Mouse (Mus musculus) intestine, postnatal 0 days (tissue): ENCODE data around the gene Tubgcp2. TPM values are rescaled to one million over a fixed set of nuclear protein-coding genes. Genes with fewer than 3 reads are reported as not detected.

ENCODE experiments used
- ATAC-seq: fragments of 200-750 bp; cut with Nextera tagmentation; 2 replicates; pipeline ENCODE4 v1.8.0; 2017; ENCODE audit warnings: mild to moderate bottlenecking, moderate TSS enrichment, moderate library complexity
- H3K27ac ChIP-seq: fragments of 300-500 bp; sonication (generic); 2 replicates; pipeline ENCODE4 v1.5.1; 2014; ENCODE audit warnings: mild to moderate bottlenecking, low read depth, low read length, moderate library complexity
- H3K27me3 ChIP-seq: fragments of 300-500 bp; sonication (generic); replicated peaks from 2 replicates; pipeline ENCODE4 v1.6.1; 2014; ENCODE audit warnings: low read length, mixed read lengths; ENCODE audit not compliant: control insufficient read depth, insufficient read depth
- H3K36me3 ChIP-seq: fragments of 300-500 bp; sonication (generic); 2 replicates; pipeline ENCODE4 v1.6.1; 2014; ENCODE audit warnings: mild to moderate bottlenecking, moderate library complexity; ENCODE audit not compliant: control insufficient read depth, insufficient read depth
- H3K4me1 ChIP-seq: fragments of 300-500 bp; sonication (generic); replicated peaks from 2 replicates; pipeline ENCODE4 v1.6.1; 2014; ENCODE audit warnings: antibody characterized with exemption, low read length, mixed read lengths; ENCODE audit not compliant: control insufficient read depth, insufficient read depth
- H3K4me2 ChIP-seq: fragments of 300-500 bp; sonication (generic); replicated peaks from 2 replicates; pipeline ENCODE4 v1.6.1; 2014; ENCODE audit warnings: low read depth, mild to moderate bottlenecking, moderate library complexity
- H3K4me3 ChIP-seq: fragments of 300-500 bp; sonication (generic); 2 replicates; pipeline ENCODE4 v1.5.1; 2014; ENCODE audit warnings: low read depth, low read length
- H3K9ac ChIP-seq: fragments of 300-500 bp; sonication (generic); 2 replicates; pipeline ENCODE4 v1.6.1; 2014; ENCODE audit warnings: mild to moderate bottlenecking, low read depth, low read length
- H3K9me3 ChIP-seq: fragments of 300-500 bp; sonication (generic); 2 replicates; pipeline ENCODE4 v1.6.1; 2016; ENCODE audit warnings: mixed run types; ENCODE audit not compliant: control insufficient read depth
- CTCF ChIP-seq: sonication (generic); IDR thresholded peaks from 2 replicates; pipeline ENCODE4 v1.5.1; 2016; ENCODE audit warnings: low read depth, mild to moderate bottlenecking, control low read depth, antibody characterized with exemption, moderate library complexity
- WGBS: fragments of 180-500 bp; shearing (Covaris S2); extraction: QIAGEN DNeasy Blood & Tissue Kit; methylation state at CpG from one replicate; pipeline ENCODE4 v1.1.7; 2014; 5-methylcytosine and 5-hydroxymethylcytosine counted together
- polyA plus RNA-seq: library from polyadenylated mRNA; unstranded; fragments of >200 nt; fragmentation: Nextera tagmentation; extraction: Ambion mirVana; gene quantifications from 2 replicates; pipeline ENCODE4 v1.2.1, GENCODE M21; 2015

Tubgcp2 gene
- polyA plus RNA-seq, 1 experiment from 2014 or later: 13.0 TPM

- no peaks in the 10 kb centered on the region for H3K36me3 ChIP-seq
- no peak overlapping the region for H3K9ac ChIP-seq
- no peaks in the 10 kb centered on the region for H3K4me1 ChIP-seq
- H3K9me3 ChIP-seq: no peaks in the 10 kb centered on the region
- no peak for ATAC-seq
- no peak overlapping the region for H3K4me2 ChIP-seq
- WGBS: 56% methylated on average over 6 of the region's 6 CpGs
- no peak overlapping the region for H3K27ac ChIP-seq
- no peak overlapping the region for H3K4me3 ChIP-seq
- no peak for TF ChIP-seq CTCF
- H3K27me3 ChIP-seq: peaks cover 36% of the 10 kb centered on the region
Observed at GRCm38 (mm10) chr7:140077698-140078097, 41.2 kb upstream of the Tubgcp2 start.

- Histone ChIP-seq H3K4me1 (no peaks in the 10 kb centered on the region), H3K27me3 (0 out of 2 replicates have a peak, but pooled peaks cover 3% of the 10 kb centered on the region), H3K4me3 (peak overlapping the region; percentile 26), H3K4me2 (peak overlapping the region; percentile 56), H3K9me3 (no peaks in the 10 kb centered on the region), H3K9ac (no peak overlapping the region), H3K27ac (no peak overlapping the region), H3K36me3 (no peaks in the 10 kb centered on the region)
- no peak for TF ChIP-seq CTCF
- WGBS: 39% methylated on average over 38 of the region's 39 CpGs
- ATAC-seq: 0 out of 2 replicates have a peak, but pooled peaks have one; percentile 8
Observed at GRCm38 (mm10) chr7:140070042-140070711, 33.7 kb upstream of the Tubgcp2 start.

GRCm38 (mm10) chr7:140067397-140067796 lies 30.9 kb upstream of the Tubgcp2 start:
- no peak for TF ChIP-seq CTCF
- H3K9me3 ChIP-seq: no peaks in the 10 kb centered on the region
- no peaks in the 10 kb centered on the region for H3K36me3 ChIP-seq
- H3K4me3 ChIP-seq: no peak overlapping the region
- H3K27ac ChIP-seq: no peak overlapping the region
- H3K9ac ChIP-seq: no peak overlapping the region
- peaks cover 17% of the 10 kb centered on the region; the same call in 1 of the 2 replicates for H3K27me3 ChIP-seq
- H3K4me1 ChIP-seq: no peaks in the 10 kb centered on the region
- WGBS: 55% methylated on average over 6 of the region's 6 CpGs
- H3K4me2 ChIP-seq: no peak overlapping the region
- no peak for ATAC-seq

- Histone ChIP-seq H3K4me1 (peaks cover 7% of the 10 kb centered on the region; the same call in 1 of the 2 replicates), H3K9me3 (no peaks in the 10 kb centered on the region), H3K4me2 (no peak overlapping the region), H3K27ac (no peak overlapping the region), H3K4me3 (no peak overlapping the region), H3K27me3 (peaks cover 55% of the 10 kb centered on the region), H3K9ac (no peak overlapping the region), H3K36me3 (no peaks in the 10 kb centered on the region)
- no peak for ATAC-seq
- WGBS: 20% methylated on average over 7 of the region's 7 CpGs
- TF ChIP-seq CTCF: peak; percentile 86
Observed at GRCm38 (mm10) chr7:140063092-140063491, 26.6 kb upstream of the Tubgcp2 start.

GRCm38 (mm10) chr7:140062307-140062706 lies 25.8 kb upstream of the Tubgcp2 start:
- Histone ChIP-seq H3K27me3 (peaks cover 63% of the 10 kb centered on the region), H3K4me3 (no peak overlapping the region), H3K4me1 (peaks cover 7% of the 10 kb centered on the region; the same call in 1 of the 2 replicates), H3K9ac (no peak overlapping the region), H3K36me3 (no peaks in the 10 kb centered on the region), H3K9me3 (no peaks in the 10 kb centered on the region), H3K4me2 (no peak overlapping the region), H3K27ac (no peak overlapping the region)
- TF ChIP-seq CTCF: peak; percentile 73
- peak; percentile 64 for ATAC-seq
- 16% methylated on average over 11 of the region's 11 CpGs for WGBS

- TF ChIP-seq CTCF: no peak
- Histone ChIP-seq H3K9ac (no peak overlapping the region), H3K4me1 (peaks cover 7% of the 10 kb centered on the region; the same call in 1 of the 2 replicates), H3K4me2 (peak overlapping the region; percentile 61), H3K27me3 (peaks cover 68% of the 10 kb centered on the region), H3K4me3 (peak overlapping the region; percentile 33), H3K27ac (no peak overlapping the region), H3K36me3 (no peaks in the 10 kb centered on the region), H3K9me3 (no peaks in the 10 kb centered on the region)
- no peak for ATAC-seq
- 5% methylated on average over 6 of the region's 6 CpGs for WGBS
Observed at GRCm38 (mm10) chr7:140061832-140062130, 25.3 kb upstream of the Tubgcp2 start.
